Mouse (Mus musculus) ES-CJ7 (cell line): ENCODE measurements at regions not wholly inside any gene's neighbourhood (a gene's known extent, or its start where the extent isn't known, plus 50 kb on each side); places are given as distances from the start of the nearest gene placed in this dataset.
"Not testable (repeated sequence)": the region's sequence is repeated elsewhere in the genome, so short reads cannot be mapped to it uniquely, and the experiment has no call there.

Experiments
- DNase-seq: peaks from one replicate; pipeline ENCODE4 v3.0.0; 2011; ENCODE audit warnings: low read depth, low spot score

DNA sequence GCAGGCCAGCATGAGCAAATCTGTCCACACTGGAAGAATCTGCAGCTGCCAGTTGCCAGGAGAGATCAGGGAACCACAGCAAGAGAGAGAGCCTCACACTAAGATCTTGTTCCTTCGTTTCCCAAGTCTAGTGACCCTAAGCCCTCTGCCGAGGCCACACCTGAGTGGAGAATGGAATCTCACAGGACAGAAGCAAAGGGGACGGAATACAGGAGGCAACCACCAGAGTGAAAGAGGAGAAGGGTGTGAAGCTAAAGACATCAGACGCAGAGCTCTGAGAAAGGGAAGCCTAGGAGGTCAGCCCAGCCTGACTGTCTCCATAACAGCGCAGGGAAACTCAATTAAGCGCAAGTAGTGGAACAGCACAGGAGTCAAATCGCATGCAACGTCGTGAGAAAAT lies 75.0 kb downstream of the Suds3 start:
- DNase-seq: no peak

DNA sequence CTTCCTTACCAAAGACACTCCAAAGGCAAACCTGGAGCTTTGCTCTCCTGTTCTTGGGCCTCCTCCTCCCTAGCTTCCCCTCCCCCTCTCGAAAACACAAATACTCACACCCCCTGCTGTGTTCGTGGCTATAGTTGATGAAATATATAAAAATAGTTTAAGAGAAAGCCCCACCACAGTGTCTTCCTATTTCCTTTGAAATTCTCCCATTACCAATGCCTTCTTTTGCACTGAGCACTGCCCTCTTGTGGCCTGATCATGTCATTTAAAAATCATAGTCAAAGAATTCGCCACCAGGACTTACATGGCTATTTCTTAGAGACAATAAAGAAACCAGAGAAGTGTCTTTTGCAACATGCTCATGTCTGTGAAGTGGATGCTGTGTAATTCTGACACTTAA lies 78.7 kb downstream of the Suds3 start:
- DNase-seq: peak; percentile 27

DNA sequence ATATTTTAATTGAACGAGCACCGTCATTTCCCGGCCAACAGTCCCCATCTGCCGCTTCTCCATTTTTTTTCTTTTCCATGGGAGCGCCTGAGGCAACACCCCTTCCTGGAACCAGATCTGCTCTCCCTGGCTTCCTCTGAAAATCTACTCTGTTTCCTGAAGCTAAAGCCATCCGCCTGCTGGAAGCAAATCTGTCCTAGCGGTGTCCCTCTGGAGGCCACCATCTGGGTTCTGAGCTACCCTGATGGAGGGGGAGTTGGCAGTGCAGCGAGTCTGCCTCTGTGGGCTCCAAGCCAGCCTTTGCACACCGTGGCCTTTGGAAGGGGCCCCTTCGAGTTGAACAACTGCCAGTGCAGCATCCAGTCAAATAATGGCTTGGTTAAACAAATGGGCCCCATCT lies 83.8 kb downstream of the Suds3 start:
- no peak for DNase-seq

DNA sequence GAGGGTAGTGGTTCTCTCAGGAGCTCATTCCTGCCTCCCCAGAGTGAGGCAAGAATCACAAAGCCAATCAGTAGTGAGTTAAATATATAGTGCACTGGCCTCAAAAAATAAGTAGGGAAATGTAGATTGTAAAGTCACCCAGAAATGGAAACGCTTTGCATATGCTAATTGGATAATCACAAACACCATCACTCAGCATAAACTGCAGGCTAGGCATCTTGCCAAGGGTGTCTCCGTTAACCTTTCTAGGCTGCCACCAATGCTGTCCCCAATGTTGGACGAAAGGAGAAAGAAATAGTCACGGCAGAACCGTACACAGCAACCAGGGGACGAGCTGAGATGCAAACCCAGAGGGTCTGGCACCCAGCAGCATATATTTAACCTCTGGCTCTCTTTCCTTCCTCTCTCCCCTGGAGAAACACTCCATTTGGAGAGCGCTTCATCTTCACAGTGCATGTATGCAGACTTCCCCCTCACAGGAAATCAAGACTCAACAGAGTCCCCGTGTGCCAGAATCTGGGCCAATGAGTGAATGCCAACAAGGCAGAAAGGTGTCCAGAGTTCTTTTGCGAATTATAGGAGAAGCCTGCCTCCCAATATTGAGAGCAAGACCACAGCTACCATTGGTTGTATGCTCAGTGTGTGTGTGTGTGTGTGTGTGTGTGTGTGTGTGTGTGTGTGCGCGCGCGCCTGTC lies 90.1 kb downstream of the Suds3 start:
- DNase-seq: no peak

- peak; percentile 70 for DNase-seq
These were observed 97.3 kb downstream of the Suds3 start for GRCm38 (mm10) chr5:117018419-117019150.

DNA sequence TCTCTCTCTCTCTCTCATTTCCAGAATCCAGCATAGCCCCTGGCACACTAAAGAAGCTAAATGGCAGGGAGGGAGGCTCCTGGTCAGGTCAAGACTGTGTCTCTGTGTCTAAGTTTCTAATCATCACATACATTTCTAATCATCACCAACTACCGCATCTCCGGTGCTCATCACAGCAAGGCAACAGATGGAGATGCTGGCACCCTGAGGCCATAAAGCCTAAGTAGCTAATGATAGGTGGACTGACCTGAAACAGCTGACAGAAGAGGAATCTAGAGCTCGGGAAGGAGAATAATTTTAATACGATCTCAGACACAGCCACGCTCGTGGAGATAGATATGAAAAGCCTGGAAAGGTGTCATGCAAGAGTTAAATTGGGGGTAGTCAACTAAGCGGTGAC lies 104.8 kb downstream of the Suds3 start:
- no peak for DNase-seq

GRCm38 (mm10) chr5:117000770-117001201 lies 115.1 kb downstream of the Suds3 start:
- no peak for DNase-seq

DNA sequence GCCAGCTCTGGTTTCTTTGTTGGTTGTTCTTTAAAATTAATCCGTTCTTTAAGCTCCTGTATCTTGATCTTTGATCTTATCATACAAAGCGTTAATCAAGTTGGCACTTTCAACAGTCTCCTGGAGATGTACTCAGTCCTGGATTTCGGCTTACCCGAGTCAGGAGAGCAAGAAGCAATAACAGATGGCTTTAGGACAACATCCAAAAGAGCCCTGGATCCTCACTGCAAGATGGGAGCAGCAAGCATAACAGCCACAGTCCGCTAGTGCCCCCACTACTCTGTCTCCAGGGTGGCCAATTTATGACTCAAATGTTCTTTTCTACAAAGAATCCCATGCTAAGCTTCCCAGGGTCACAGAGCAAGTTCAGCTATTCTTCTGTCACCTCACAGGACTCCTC lies 121.4 kb downstream of the Suds3 start:
- no peak for DNase-seq

DNA sequence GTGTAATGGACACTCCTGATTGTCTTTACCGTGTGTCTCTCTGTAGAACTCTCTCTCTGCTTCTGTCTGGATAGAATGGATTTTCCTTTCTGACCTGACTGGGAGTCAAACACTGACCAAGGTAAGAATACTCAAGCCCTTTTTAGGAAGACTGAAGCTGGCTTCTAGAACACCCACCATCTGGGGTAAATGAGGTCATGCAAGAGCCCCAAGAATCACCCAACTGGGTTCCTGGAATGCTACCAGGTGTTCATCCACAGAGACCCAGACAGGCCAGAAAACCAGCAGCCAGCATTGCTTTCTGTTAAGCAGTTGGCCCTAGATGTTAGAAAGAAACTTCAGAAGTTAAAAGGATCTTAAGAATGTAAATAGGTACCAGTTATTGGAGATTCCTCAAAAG lies 122.2 kb downstream of the Suds3 start:
- no peak for DNase-seq

GRCm38 (mm10) chr5:116991461-116991860 lies 124.5 kb downstream of the Suds3 start:
- no peak for DNase-seq

GRCm38 (mm10) chr5:116971474-116971873 lies 144.4 kb downstream of the Suds3 start:
- not testable (repeated sequence) for DNase-seq

- no peak for DNase-seq
These were observed 151.7 kb downstream of the Suds3 start for GRCm38 (mm10) chr5:116964171-116964570.

- DNase-seq: no peak
These were observed 152.8 kb downstream of the Suds3 start for GRCm38 (mm10) chr5:116963106-116963505.

DNA sequence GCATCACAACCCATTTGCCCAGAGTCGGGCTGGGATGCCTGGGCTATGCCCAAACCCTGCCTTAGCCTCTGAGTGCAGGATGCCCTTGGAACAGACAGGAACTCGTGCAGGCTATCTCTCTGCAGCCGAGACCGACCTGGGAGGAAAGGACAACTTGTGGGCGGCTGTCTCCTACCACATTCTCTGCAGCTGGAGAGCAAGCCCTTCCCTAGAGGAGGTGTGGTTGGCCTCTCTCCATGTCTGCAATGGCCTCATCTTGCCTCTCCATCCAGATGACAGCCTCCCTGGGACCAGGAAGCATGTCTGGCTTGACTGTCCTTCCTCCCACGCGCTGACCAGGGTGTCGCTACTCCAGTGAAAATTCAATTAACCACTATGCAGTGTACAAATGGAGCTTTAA lies 155.9 kb downstream of the Suds3 start:
- DNase-seq: no peak

- no peak for DNase-seq
These were observed 157.8 kb downstream of the Suds3 start for GRCm38 (mm10) chr5:116958141-116958540.

GRCm38 (mm10) chr5:116956572-116956971 lies 159.3 kb downstream of the Suds3 start:
- no peak for DNase-seq

GRCm38 (mm10) chr5:116950280-116950881 lies 165.5 kb downstream of the Suds3 start:
- DNase-seq: peak; percentile 75

GRCm38 (mm10) chr5:116934585-116934984 lies 181.3 kb downstream of the Suds3 start:
- DNase-seq: no peak

DNA sequence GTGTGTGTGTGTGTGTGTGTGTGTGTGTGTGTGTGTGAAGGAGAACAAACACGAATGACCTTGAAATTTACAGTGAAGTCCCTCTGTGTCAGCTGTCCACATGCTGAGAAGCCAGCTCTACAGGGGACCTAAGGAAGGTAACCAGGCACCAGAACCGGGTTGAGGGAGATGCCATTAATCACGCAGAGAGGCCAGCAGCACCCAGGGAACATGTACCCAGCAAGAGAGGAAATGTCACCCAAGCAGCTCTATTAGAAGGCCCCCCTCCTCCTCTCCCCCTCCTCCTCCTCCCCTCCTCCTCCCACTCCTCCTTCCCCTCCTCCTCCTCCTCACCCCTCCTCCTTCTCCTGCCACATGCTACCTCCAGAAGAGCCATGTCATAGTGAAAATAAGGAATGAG lies 181.8 kb downstream of the Suds3 start:
- DNase-seq: no peak

- peak; percentile 42 for DNase-seq
These were observed 182.8 kb downstream of the Suds3 start for GRCm38 (mm10) chr5:116933105-116933504.

- DNase-seq: no peak
These were observed 192.2 kb downstream of the Suds3 start for GRCm38 (mm10) chr5:116923761-116924160.

DNA sequence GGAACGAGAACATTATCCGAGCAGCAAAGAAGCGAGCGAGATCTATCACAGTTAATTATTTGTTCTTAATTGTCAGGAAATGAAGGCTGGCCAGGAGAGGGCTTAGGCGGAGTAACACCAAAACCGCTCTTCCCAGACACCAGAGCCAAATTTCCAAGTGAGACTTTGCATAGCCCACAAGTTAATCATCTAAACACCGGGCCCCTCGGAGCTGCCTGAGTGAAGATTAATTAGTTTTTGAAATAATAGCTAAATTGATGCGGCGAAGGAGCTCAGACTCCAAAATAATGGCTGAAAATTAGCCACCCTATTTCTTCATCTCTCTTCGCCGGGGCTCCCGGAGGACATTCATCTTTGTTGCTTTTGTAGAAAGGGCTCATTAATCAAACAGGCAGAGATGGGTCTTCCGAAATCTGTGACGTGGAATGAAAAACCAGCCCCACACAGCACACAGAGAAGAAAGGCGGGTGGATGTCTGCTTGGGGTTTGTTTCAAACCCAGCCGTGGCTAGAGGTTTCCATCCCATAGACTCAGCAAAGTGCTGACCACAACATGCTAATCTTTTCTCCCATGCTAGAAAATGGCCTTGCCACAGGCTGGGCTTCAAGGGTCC lies 193.7 kb downstream of the Suds3 start:
- DNase-seq: no peak
